Mouse (Mus musculus): ENCODE measurements around the gene Vps8.
"Not testable (repeated sequence)": the region's sequence is repeated elsewhere in the genome, so short reads cannot be mapped to it uniquely, and the experiment has no call there.

Vps8 gene

DNA sequence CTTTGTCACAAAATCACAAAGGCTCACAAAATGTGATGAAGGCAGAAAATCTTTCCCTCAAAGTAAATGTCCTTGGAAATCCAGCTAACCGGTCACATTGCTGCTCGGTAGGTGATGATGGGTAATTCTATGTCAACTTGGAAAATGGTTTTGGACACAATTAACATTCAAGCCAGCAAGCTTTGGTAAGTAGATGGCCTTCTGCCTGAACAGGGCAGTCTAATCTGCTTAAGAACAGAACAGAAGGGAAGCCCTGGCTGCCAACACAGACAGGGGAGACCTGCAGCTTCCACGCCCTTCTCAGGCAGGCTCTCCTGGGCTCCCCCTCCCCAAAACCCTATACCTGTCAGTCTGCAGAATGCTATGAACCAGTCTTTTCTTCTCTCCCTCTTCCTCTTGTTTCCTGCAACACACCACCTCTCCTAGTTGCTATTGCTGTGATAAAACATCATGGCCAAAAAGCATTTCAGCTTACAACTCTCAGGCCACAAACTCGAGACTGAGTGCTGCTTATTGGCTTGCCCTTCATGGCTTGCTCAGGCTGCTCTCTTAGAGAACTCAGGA, 242.6 kb downstream of the Vps8 start:
- DNase-seq (ENCODE audit: low spot score) = no peak

DNA sequence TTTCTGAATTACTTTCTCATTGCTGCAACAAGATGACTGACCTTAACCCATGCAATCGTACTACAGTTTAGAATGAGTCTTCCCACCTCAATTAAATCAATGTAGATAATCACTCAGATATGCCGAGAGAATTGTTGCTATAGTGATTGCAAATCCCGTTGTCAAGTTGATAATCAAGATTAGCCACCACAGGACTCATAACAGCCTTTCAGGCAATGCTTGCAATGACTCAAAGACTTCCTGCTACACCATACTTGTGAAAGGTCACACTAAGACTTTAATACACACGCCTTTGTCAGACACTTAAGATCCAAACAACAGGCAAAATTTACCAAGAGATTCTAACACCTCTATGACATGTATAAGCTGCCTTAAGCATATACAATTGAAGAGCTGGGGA, 249.0 kb downstream of the Vps8 start:
- DNase-seq (ENCODE audit: low spot score) = no peak

DNA sequence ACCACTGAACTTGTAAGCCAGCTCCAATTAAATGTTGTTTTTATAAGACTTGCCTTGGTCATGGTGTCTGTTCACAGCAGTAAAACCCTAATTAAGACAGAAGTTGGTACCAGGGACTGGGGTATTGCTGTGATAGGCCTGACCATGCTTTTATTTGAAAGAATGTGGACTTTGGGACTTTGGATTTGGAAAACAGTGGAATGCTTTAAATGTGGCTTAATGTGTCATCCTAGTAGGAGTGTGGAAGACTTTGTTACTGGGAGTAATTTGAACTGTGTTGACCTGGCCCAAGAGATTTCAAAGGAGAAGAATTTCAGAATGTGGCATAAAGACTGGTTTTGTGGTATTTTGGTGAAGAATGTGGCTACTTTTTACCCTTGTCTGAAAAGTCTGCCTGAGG, 250.1 kb downstream of the Vps8 start:
- not testable (repeated sequence) for DNase-seq (ENCODE audit: low spot score)

DNA sequence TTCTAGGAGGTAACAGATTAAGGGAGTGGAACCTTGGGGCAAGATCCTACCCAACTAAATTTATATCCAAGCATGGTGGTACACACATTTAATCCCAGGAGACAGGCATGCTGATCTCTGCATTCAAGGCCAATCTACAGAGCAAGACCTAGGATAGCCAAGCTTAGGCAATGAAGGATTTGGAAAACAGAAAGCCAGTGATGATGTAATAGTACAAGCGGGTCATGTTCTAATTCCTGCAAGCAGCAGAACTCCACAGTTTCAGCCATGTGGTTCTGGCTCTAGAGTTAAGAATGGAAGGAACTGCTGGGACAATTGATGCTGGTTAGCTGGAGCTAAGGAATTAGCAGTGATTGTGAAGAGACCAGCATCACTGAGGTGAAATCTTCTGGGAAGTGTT, 250.7 kb downstream of the Vps8 start:
- DNase-seq (ENCODE audit: low spot score) = not testable (repeated sequence)

DNA sequence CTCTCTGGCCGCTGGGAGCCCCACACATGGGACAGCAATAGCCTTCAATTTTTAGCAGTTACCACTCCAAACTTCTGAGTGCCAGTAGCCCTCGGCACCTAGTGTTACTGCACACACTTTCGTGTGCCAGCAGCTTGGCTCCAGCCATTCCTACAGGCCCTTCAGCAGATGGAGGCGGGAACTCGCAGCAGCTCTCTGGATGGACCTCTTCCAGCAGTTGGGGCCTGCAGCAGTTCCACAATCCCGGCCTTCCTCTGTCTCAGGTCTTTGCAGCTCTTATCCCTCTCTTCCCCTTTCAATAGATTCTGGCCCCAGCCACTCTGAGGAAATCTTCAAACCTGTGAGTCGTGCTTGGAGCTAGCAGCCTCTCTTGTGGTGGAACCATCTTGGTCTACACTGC, 253.9 kb downstream of the Vps8 start:
- no peak for DNase-seq (ENCODE audit: low spot score)

DNA sequence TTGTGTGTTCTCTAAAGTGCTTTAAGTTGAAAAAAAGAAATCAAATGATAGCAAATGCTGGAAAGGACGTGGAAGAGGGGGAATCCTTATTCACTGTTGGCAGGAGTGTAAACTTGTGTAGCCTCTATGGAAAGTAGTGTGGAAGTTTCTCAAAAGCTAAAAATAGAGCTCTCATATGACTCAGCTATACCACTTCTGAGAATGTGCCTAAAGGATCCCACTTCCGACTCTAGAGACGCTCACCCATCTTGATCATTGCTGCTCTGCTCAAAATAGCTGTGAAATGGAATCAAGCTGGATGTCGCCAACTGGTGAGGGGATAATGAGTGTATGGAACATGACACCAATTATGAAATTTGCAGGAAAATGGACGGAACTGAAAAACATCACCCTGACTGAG, 264.5 kb downstream of the Vps8 start:
- DNase-seq (ENCODE audit: low spot score) = no peak

DNA sequence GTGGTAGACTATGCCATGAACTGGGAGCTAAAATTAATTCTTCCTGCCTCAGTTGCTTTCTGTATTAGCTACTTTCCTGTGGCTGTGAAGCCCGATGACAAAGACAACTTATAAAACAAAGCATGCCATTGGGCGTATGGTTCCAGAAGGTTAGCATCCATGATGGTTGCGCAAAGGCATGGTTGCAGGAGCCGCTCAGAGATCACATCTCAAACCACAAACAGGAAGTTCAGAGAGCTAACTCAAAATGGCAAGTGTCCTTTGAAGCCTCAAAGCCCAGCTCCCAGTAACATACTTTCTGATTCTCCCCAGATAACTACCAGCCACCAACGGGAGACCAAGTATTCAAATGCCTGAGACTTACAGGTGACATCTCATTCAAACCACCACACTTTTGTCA, 266.2 kb downstream of the Vps8 start:
- DNase-seq (ENCODE audit: low spot score) = no peak

DNA sequence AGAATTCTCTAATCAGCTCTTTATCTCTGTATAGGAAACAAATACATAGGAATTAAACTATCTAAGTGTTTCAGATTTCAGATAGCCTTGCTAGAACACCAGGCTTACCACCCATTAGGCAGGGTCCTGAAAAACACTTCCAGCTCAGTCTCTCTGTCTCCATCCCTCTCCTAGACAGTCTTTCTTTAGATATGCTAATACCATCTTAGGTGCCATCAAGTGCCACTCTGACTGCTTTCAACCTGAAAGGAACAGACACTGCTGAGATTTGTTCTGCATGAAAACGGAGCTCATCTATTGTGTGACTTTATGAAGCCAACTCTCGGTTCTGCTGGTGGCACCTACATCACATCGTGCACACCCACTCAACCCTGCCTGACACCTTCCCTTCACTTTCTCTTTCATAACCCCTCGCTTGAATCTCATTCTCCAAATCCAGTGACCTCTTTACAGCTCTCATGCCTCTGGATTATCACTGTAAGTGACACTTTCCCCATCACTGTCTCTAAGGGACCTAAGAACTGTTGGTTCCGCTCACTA, 267.4 kb downstream of the Vps8 start:
- no peak for DNase-seq (ENCODE audit: low spot score)

DNA sequence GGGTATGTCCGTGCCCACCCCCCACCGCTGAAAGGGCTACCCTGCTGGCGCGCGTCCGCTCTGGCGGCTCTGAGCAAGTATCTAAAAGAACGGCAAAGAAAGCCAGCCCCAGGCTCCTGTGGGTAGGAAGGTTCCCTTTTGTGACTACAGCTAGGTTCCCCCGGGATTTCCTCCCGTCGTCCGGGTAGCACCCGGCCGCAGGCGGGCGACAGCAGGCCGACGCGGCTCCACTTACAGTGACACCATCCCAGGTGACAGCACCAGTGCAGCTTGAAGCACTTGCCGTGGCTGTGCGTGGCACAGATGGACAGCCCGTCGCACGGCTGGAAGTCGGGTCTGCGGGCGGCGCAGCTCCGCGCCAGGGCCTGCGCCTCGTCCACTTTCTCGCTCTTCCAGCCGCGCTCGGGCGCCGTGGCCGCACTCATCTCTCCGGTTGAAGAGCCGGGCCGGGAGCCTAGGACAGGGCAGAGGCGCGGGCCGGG, 271.1 kb downstream of the Vps8 start:
- DNase-seq (ENCODE audit: low spot score) = peak; percentile 40

Data from urinary bladder, postnatal 14 days (tissue).